Mouse (Mus musculus) gastrocnemius, adult 8-10 months (tissue): Measurements from ENCODE around the gene Nppb. TPM values are rescaled to one million over a fixed set of nuclear protein-coding genes. Genes with fewer than 3 reads are reported as not detected.

ENCODE experiments used
- DNase-seq, 2 experiments: peaks; one replicate each; pipeline ENCODE4 v3.0.0; 2022; ENCODE audit warnings: low spot score in 2 of 2
- total RNA-seq, 4 experiments: library from RNA; stranded (reverse); gene quantifications; 2 replicates each; pipeline ENCODE4 v1.2.4; 2022

Nppb gene
- not detected for total RNA-seq

DNA sequence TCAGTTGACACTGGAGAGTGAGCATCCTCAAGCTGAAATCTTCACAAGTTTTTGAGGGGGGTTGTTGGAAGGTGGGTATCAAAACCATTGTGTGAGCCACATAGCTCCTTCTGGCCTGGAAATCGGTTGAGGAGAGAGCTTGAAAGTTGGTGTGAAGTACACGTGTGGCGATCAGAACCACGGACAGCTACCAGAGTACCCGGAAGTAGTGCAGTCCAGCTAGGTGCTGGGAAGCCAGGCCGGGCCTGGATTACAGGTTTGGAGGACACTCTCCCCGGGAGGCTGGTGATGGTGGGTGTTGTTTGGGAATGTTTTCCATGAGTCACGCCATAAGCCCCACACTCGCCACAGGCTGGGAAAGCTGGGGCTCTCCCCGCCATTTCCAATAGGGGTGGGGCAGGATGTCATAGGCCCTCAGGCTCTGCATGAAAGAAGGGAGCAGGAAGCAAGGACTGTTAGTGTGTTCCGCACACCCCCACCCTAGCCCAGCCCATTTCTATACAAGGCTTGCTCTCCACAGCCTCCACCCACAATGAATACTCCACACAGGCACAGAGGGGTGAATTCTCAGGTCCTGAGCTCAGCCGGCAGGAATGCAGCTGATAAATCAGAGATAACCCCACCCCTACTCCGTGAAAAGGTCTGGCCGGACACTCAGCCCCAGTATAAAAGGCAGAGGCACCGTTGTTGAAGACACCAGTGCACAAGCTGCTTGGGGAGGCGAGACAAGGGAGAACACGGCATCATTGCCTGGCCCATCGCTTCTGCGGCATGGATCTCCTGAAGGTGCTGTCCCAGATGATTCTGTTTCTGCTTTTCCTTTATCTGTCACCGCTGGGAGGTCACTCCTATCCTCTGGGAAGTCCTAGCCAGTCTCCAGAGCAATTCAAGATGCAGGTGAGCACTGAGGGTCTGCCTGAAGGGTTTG, at the start of gene Nppb:
TSS of gene Nppb (plus strand) at position 584 of the 928 bp plus-strand sequence.
- no peak for DNase-seq

DNA sequence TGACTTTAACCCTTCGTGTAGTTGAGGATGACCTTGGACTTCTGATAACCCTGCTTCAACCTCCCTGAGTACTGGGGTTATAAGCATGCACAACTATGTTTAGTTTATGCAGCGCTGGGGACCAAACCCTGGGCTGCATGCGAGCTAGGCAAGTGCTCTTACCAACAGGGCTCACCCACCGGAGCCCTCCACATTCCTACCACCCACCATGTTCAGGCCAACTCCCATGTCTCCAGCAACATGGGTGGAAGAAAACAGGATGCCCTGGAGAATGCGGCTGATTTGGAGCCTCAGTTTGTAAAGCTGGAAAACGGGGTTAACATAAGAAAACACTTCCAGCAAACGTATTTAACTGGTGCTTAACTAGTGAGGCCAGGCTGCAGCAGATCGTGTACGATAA, 49.7 kb upstream of the Nppb start:
- DNase-seq, result no peak

DNA sequence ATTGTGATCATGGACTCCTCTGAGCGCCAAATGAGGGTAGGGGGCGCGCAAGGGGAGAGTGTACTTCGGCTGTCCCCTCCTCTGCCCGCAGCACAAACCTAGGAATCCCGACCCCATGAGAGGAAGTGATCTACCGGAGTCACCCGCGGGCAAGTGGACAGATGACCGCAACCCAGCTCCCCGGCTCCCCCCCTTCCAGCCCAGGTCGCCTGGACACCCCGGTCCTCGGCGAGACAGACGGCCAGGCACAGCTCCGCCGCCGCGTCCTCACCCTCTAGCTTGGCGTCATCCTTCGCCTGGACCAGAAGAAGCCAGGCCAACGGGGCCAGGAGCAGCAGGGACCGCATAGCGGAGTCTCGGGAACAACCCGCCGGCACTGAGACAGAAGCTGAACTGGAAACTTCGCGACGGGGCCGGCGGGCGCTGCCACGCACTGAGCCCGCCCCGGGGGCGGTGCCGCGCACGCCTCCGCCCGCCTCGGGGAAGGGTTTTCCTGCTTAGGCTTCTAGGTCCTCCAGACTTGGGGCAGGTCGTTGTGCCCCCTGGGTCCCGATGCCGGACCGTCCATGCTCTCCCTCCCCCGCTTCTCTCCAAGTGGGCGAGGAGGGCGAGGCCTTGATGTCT, 49.1 kb upstream of the Nppb start, which contains the start of gene Plod1:
TSS of gene Plod1 (minus strand) at position 437 of the 624 bp plus-strand sequence.
- DNase-seq, result peak; percentile 80 to 83

DNA sequence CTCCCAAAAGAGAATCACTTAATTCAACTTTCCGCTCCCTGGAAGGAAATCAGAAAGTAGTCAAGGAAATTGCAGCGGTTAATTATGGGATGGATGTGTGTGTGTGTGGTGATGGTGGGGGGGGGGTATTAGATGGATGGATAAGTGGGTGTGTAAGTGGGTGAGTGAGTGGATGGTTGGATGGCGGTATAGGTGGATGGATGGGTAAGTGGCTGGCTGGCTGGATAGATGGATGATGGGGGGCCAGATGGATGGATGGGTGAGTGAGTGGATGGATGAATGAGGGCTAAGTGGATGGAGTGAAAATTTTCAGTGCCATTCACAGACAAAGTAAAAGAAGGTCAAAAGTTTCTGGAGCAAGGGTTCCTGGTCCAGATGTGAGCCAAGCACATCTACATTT, 48.6 kb upstream of the Nppb start:
- no peak for DNase-seq

DNA sequence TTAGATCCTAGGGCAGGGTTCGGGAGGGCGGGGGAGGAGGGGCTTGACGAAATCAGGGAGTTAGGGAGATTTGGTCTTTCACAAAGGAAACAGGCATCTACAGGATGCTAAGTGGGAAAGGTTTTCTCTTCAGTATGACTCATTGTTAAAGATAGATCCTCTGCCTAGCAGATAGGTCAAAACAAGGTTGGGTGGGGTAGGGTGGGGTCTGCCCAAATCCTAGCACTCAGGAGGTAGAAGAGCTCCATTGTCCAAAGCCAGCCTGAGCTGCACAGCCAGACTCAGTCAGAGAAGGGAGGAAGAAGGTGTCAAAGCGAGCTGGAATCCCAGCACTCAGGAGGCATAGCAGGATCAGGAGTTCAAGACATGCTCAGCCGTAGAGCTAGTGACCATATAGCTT, 48.1 kb upstream of the Nppb start:
- no peak for DNase-seq

DNA sequence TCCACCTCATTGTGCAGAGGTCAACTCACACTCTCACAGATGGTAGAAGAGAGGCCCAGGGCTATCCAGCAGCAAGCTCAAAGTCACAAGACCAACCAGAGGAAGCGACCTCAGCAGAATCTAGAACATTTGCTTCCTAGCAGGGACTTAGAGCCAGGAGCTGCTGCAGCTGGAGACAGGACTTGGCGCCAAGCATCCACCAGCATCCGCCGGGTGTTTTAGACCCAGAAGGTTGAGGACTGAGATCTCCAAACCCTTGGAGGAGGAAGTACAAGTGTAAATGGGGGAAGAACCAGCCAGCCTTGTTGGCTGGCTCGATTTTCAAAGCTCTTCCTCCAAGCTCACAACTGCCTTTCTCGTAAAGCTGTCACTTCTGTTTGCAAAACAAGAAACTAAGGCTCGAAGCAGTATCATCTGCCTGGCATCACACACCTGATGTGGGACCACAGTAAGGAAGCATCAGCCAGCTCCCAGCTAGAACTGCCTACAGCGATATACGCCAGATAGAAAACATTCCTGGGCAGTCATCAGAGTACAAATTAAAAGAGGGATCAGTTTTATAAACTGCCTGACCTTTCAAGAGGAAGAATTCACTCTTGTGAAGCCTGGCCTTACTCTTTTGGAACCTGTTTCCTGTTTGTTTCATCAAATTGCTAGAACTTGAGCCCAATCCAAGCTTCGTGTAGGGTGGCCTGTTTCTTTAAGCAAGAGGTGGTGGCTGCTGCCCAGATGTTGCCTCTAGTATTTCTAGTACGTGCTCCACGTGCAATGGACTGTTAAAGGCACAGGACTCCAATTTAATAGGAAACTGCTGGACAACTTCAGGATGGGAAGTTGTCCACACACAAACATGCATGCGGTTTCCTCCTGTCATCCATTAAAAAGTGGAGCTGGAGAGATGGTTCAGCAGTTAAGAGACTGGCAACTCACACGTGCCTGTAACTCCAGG, 47.2 kb upstream of the Nppb start:
- peak; percentile 41 to 50 for DNase-seq

DNA sequence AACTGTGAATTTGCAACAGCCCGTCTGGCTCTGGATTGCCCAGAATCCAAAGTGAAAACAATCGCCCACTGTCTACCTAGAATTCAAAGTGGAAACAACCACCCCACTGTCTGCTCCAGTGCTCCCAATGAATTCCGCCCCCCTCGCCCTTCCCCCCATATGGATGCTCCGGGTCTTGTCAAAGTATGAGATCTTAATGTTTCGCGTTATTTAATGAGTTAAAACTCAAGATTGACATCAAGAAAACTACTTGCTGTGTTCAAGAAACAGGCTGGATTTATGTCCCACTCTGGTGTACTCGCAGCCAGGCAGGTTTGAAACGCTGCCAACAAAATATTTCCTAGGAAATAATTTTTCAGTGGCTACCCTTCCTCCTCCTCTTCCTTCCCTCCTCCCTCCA, 45.5 kb upstream of the Nppb start:
- DNase-seq, result no peak

DNA sequence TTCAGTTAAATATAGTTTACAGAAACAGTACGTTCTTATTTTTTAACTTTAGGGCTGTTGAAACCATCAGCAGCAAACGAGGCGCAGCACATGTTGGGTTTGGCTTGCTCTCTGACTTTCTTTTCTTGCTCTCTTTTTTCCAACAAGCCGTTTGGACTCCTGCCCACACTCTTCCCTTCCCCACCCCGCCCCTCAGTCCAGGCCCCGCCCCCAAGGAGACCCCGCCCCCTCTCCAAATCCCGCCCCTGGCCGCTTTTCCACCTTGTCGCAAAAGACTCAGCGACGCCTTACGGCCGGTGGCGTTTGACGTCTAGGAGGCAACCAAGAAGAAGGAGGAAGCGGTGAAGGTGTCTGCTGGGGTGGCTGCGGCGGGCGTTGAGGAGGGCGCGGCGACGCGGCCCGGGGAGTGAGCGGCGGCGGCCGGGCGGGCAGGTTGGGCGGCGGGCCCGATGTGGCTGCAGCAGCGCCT, 45.0 kb upstream of the Nppb start, which contains the start of gene 2510039O18Rik:
TSS of gene 2510039O18Rik (plus strand) at position 320 of the 469 bp plus-strand sequence.
- DNase-seq, result peak; percentile 61 to 74

DNA sequence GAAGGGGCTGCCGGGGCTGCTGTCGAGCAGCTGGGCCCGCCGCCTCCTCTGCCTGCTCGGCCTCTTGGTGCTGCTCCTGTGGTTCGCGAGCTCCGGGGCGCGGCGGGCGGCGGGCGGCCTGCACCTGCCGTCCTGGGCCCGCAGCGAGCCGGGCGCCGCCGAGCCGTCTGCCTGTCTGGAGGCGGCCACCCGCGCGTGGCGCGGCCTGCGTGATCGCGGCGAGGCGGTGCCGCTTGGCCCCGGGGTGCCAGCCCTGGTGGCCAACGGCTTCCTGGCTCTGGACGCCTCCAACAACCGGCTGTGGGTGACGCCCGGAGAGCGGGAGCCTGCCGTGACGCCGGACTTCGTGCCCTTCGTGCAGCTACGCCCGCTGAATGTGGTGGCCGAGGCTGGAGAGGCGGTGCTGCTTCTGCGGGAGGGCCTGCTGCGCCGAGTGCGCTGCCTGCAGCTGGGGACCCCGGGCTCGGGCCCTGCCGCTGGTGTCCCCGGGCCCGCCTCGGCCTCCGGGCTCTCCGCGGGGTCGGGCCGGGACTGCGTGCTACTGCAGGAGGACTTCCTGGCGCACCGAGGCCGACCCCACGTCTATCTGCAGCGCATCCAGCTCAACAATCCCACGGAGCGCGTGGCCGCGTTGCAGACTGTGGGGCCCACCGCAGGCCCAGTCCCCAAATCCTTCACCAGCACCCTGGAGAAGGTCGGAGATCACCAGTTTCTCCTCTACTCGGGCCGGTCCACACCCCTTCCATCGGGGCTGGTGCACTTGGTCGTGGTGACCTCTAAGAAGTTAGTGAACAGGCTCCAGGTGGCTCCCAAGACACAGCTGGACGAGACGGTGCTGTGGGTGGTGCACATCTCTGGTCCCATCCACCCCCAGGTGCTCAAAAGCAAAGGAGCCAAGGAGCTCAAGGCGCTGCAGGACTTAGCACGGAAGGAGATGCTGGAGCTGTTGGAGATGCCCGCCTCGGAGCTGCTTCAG, 44.3 kb upstream of the Nppb start:
- DNase-seq, result no peak

DNA sequence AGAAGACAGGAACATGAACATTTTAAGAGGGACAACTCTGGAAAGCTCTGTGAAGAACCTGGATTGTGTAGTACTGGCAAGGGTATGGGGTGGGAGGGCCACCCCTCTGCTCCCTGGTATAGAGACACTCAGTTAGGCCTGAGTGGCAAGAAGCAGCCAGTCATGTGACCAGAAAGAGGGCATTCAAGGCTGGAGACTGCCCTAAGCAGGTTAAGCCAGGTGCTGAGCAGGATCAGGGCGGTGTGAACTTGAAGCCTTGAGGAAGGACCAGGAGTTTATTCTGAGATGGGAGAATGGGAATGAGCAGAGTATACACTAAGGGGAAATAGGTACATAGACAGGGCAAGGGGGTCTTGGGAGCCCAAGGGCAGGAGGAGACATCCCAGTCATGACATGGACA, 42.6 kb upstream of the Nppb start:
- no peak for DNase-seq

DNA sequence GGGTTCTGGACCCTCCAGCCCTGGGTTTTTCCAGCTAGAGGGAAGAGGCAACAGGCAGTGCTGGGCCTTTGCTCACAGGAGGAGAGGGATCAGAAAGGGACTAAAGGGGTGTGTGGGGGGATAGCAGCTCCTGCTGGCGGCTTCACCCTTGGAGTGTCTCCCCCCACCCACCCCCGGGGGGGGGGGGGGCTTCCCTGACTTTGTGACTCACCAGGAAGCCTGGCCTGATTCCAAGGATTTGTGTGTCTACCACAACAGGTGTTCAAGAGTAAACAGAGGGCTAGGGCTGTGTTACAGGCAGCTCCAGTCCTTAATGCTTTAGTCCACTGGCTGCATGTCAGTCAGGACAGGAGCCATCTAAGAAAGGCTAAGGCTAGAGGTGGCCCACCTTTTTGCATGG, 38.1 kb upstream of the Nppb start:
- no peak for DNase-seq

DNA sequence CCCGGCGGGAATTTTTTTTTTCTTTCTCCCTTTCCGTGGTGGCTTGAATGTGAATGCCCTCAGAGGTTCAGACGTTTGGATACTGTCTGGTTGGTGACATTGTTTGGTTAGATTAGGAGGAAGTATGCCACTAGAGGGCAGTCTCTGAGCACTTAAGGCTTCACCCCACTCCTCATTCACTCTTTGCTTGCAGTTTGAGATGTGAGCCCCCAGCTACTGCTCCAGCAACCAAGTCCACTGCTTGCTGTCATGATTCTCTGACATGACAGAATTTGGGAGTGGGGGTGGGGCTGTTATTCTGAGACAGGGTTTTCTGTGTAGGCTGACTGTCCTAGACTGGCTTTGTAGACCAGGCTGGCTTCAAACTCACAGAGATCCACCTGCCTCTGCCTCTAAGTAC, 32.0 kb upstream of the Nppb start:
- no peak for DNase-seq

DNA sequence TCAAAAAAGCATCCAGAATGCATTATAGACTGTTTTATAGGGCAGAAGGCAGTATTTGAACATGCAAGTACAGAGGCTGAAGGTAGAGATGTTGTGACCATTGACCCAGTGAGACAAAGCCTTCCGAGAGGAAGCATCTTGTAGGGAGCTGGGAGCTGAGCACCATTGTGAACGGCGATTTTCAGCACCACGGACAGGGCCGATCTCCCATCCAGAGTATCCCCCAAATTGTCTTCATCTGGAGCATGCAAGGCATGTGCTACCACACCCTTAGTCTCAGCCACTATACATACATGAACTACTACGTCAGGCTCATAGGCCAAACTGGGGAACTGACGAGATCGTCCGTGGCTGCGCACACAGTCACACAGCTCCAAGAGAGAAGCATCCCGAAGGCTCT, 28.4 kb upstream of the Nppb start:
- DNase-seq, result no peak

DNA sequence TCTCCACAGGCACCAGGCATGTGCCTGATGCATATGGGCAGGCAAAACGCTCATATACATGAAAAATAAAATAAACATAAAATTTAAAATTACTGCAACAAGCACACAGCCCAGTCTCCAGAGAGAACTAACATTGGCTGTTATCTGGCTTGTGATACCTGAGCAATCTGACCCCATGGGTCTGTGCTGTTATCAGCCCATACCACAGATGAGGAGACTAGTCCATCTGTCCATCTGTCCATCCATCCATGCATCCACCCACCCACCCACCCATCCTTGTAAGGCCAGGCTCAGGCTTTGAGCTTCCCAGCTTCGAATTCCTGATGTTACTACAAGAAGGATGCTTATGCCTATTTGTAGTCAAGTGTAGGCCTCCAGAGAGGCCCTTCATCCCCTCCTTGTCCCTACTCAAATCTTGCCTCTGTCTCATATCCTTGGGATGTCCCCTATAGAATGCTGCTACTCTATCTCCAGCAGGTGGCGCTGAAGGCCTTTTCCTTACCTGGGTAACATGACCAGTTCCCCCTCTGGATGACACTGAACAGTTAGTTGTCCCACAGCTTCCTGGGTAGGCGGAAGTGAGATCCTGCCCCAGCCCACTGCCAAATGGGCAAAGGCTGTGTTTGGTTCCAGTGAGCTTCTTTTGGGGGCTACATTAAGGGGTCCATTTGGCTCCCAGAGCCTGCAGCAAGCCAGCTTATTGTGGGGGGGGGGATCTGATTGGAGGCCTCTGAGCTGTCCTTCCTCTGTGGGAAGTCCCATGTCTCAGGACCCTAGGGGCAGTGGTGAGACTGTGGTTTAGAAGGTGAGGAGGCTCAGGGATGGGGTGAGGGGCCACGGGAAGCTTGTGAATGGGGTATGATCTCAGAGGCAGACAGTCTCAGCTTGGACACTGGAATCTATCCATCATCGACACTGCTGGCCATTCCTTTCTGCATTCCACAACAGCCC, 25.4 kb upstream of the Nppb start:
- DNase-seq, result peak in 1 of 2 experiments; percentile 54

DNA sequence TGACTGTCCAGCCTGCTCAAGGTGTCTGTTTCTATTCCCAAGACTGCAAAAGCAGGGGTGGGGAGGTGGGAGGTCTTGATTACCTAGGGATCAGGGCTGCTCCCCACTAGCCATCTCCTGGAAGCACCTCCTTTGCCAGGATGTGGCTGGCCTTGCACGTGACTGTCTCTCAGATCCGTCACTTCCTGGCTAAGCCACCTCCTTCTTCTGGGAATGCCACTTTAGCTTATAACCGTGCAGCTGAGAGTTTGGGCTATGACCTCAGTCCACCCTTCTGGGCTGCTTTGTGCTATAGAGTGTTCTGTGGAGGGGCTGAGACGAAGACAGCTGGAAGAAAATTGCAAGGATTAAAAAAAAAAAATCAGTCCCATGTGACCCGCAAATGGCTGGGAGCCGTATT, 22.8 kb upstream of the Nppb start:
- DNase-seq, result no peak

DNA sequence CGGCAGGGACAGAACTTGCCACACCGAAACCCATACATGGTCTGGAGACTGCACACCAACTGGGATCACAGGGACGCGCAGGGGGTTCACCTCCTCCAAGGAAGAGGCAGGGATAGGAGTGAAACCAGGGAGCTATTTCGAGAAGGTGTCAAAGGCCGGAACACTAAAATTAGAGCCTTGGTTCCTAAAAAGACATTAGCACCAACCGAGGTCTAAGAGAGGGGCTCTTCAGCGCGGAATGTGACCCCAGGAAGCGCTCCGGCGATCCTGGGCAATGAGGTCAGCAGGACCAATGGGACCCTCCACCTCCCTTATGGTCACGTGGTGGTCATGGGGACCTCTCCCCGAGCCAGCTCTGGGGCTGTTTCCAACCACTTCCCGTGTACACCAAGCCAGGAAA, 22.0 kb upstream of the Nppb start:
- no peak for DNase-seq

DNA sequence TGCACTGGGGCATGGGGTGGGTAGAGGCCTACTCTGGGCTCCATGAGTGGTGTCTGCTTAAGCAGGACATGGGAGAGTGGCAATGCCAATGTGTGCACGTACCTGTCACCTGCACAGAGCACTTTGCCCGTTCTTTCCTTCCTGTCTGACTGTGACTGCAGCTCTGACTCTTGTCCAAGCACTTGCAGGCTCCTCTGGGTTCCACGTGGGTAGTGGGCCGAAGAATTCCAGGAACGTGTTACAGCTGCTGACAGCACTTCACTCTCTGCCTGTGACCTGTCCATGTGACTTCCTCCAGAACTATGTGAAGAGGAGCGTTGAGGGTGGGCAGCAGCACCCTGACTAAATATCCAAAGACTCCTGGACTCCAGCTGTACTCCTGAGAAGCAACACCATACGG, 19.9 kb upstream of the Nppb start:
- no peak for DNase-seq

DNA sequence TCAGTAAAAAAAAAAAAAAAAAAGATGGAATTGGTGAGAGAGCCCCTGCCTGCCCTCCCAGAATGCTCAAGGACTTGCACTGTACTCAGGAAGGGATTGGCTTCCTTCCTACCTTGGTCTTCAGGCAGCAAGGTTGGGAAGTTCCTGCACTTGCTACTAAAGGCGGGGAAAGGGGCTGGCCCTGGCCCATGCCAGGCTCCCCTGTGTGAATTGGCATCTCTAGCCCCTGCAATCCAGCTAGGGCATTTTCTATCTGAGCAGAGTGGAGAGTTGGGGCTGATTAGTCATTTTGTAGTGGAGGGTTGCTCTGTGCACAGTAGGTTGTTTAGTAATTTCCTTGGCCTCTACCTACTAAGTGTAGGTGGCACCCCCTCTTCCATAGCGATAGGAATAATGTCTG, 16.8 kb upstream of the Nppb start:
- DNase-seq, result no peak

DNA sequence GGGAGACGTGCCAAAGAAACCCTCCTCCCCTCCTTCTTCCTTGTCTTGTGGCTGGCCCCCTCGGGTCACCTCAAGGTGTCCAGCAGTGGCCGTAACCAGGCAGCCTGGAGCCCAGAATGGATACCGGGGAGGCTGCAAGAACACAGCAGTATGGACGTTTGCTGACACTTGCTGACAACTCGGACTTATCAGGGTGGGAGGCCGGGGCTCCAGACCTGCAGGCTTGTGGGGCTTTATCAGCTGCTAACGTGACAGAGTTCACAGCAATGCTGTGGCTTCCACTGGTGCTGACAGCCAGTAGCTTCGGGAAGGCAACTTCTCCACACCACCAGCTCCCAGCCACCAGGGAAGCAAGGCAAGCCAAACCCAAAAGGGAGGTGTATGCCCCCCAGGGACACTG, 16.3 kb upstream of the Nppb start:
- DNase-seq, result no peak
